Mouse (Mus musculus) hindbrain, embryonic 14.5 days (tissue): ENCODE results near the gene Cyp4f40. TPM values are rescaled to one million over a fixed set of nuclear protein-coding genes. Genes with fewer than 3 reads are reported as not detected.

Source experiments
- ATAC-seq: fragments of 200-750 bp; cut with Nextera tagmentation; 2 replicates; pipeline ENCODE4 v1.8.0; 2017; ENCODE audit warnings: moderate number of reproducible peaks, mild to moderate bottlenecking, moderate TSS enrichment, moderate library complexity; ENCODE audit not compliant: low FRiP score
- DNase-seq: peaks from one replicate; pipeline ENCODE4 v3.0.0-alpha.2; 2015; ENCODE audit warnings: low spot score
- H3K27ac ChIP-seq: fragments of 300-500 bp; sonication (generic); 2 replicates; pipeline ENCODE4 v1.5.1; 2014; ENCODE audit warnings: mild to moderate bottlenecking, moderate library complexity
- H3K27me3 ChIP-seq: fragments of 300-500 bp; sonication (generic); 2 replicates; pipeline ENCODE4 v1.6.1; 2014; ENCODE audit warnings: mild to moderate bottlenecking, low read length, mixed read lengths; ENCODE audit not compliant: control insufficient read depth, insufficient read depth
- H3K36me3 ChIP-seq: fragments of 300-500 bp; sonication (generic); replicated peaks from 2 replicates; pipeline ENCODE4 v1.6.1; 2014; ENCODE audit not compliant: control insufficient read depth, insufficient read depth
- H3K4me1 ChIP-seq: fragments of 300-500 bp; sonication (generic); replicated peaks from 2 replicates; pipeline ENCODE4 v1.6.1; 2014; ENCODE audit warnings: antibody characterized with exemption, low read length, mixed read lengths; ENCODE audit not compliant: control insufficient read depth, insufficient read depth
- H3K4me2 ChIP-seq: fragments of 300-500 bp; sonication (generic); replicated peaks from 2 replicates; pipeline ENCODE4 v1.6.1; 2014; ENCODE audit warnings: mild to moderate bottlenecking, moderate library complexity
- H3K4me3 ChIP-seq: fragments of 300-500 bp; sonication (generic); replicated peaks from 2 replicates; pipeline ENCODE4 v1.5.1; 2014; ENCODE audit warnings: mild to moderate bottlenecking, low read length
- H3K9ac ChIP-seq: fragments of 300-500 bp; sonication (generic); 2 replicates; pipeline ENCODE4 v1.6.1; 2014
- H3K9me3 ChIP-seq: fragments of 300-500 bp; sonication (generic); 2 replicates; pipeline ENCODE4 v1.6.1; 2016; ENCODE audit warnings: low read length; ENCODE audit not compliant: control insufficient read depth
- WGBS: fragments of 180-500 bp; shearing (Covaris S2); extraction: QIAGEN DNeasy Blood & Tissue Kit; methylation state at CpG from one replicate; pipeline ENCODE4 v1.1.7; 2014; 5-methylcytosine and 5-hydroxymethylcytosine counted together
- polyA plus RNA-seq: library from polyadenylated mRNA; unstranded; fragments of >200 nt; fragmentation: Nextera tagmentation; extraction: Ambion mirVana; gene quantifications from 2 replicates; pipeline ENCODE4 v1.2.1, GENCODE M21; 2014

Cyp4f40 gene
- polyA plus RNA-seq, 1 experiment from 2014 or later: not detected

GRCm38 (mm10) chr17:32634972-32635314 lies 23.8 kb upstream of the Cyp4f40 start:
- Histone ChIP-seq H3K4me2 (peak overlapping the region; percentile 64), H3K36me3 (no peaks in the 10 kb centered on the region), H3K27ac (0 out of 2 replicates have a peak overlapping the region, but pooled peaks have one; percentile 20), H3K4me3 (peak overlapping the region; percentile 39), H3K9me3 (no peaks in the 10 kb centered on the region), H3K9ac (peak overlapping the region; percentile 65), H3K27me3 (no peaks in the 10 kb centered on the region), H3K4me1 (no peaks in the 10 kb centered on the region)
- DNase-seq: peak; percentile 94
- peak; percentile 94 for ATAC-seq
- WGBS: 1% methylated on average over 17 of the region's 17 CpGs

- Histone ChIP-seq H3K4me1 (no peaks in the 10 kb centered on the region), H3K27ac (no peak overlapping the region)
Measured at GRCm38 (mm10) chr17:32636341-32636740, 22.4 kb upstream of the Cyp4f40 start.

DNA sequence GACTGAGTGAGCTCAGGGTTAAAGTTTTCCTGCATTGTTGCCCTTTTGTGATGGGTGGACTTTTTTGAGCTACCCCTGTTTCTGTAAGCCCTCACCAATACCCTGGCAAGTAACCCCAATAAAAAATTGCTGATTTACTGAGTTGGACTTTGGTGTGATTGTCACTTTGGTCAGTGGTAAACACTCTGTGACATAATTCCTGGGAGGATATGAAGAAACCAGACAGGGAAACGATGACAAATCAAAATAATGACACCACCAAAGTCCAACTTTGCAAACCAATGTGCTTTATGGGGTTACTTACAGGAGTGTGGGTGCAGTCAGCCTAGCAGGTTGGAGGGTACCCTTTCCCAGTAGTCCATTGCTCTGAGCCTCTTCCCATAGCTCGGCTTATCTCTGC lies 21.5 kb upstream of the Cyp4f40 start:
- no peaks in the 10 kb centered on the region for H3K4me1 ChIP-seq
- H3K27me3 ChIP-seq: no peaks in the 10 kb centered on the region
- DNase-seq (no peak), ATAC-seq (no peak)
- H3K27ac ChIP-seq: no peak overlapping the region
- no peak overlapping the region for H3K9ac ChIP-seq
- no peaks in the 10 kb centered on the region for H3K36me3 ChIP-seq
- no peak overlapping the region for H3K4me2 ChIP-seq
- WGBS: 90% methylated on average over 2 of the region's 2 CpGs
- no peaks in the 10 kb centered on the region for H3K9me3 ChIP-seq
- H3K4me3 ChIP-seq: no peak overlapping the region

More at GRCm38 (mm10) chr17:32636341-32636740, 22.4 kb upstream of the Cyp4f40 start:
- WGBS: 57% methylated on average over 3 of the region's 3 CpGs
- no peak overlapping the region for H3K4me3 ChIP-seq
- no peaks in the 10 kb centered on the region for H3K9me3 ChIP-seq
- H3K4me2 ChIP-seq: no peak overlapping the region
- no peaks in the 10 kb centered on the region for H3K27me3 ChIP-seq
- DNase-seq (no peak), ATAC-seq (no peak)
- no peak overlapping the region for H3K9ac ChIP-seq
- H3K36me3 ChIP-seq: no peaks in the 10 kb centered on the region

DNA sequence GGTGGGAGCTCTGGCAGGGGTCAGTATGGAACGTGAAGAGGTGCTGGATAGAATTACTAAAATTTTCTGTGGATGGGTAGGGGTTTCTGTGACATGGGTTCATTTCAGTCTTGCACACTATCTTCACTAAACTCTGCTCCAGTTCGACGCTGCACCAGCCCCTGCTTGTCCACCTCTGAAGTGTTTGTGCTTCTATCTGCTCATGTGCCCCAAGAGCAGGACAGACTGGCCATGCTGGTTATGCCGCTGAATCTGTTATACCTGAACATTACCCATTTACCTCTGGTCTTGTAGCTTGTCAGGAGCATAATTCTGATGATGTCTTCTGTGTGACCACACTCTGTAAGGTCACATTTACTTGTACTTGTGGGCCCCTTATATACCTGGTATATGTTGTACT lies 12.1 kb upstream of the Cyp4f40 start:
- H3K27ac ChIP-seq: no peak overlapping the region
- no peaks in the 10 kb centered on the region for H3K9me3 ChIP-seq
- ATAC-seq (no peak), DNase-seq (no peak)
- no peaks in the 10 kb centered on the region for H3K4me1 ChIP-seq
- WGBS: 86% methylated on average over 4 of the region's 4 CpGs
- no peak overlapping the region for H3K4me2 ChIP-seq
- no peaks in the 10 kb centered on the region for H3K36me3 ChIP-seq
- no peak overlapping the region for H3K9ac ChIP-seq
- H3K4me3 ChIP-seq: no peak overlapping the region
- no peaks in the 10 kb centered on the region for H3K27me3 ChIP-seq

DNA sequence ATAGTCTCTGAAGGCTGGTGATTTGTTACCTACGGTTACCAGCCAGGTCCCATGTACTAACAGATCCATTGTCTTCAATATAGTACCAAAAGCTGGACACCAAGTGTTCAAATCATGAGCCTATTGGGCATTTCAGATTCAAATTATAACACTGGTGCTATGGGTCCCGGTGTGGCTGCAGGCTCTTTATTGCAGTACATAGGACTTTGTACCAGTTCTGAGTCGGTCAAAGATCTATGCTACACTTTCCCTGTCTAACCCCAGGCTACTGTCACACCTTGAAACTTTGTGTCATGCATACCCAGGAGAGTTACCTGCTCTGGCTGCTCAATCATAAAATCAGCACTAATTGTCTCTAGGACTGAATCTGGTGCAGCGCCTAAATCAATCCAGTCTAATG lies 4.8 kb upstream of the Cyp4f40 start:
- WGBS: 94% methylated on average over 4 of the region's 4 CpGs

GRCm38 (mm10) chr17:32657041-32657440 lies 1.7 kb upstream of the Cyp4f40 start:
- Histone ChIP-seq H3K9ac (no peak overlapping the region), H3K36me3 (no peaks in the 10 kb centered on the region), H3K27me3 (no peaks in the 10 kb centered on the region), H3K27ac (no peak overlapping the region), H3K4me2 (no peak overlapping the region), H3K9me3 (no peaks in the 10 kb centered on the region), H3K4me3 (no peak overlapping the region), H3K4me1 (no peaks in the 10 kb centered on the region)
- DNase-seq (no peak), ATAC-seq (no peak)
- 79% methylated on average over 3 of the region's 3 CpGs for WGBS

More for the DNA sequence above, 4.8 kb upstream of the Cyp4f40 start:
- no peak for ATAC-seq
- Histone ChIP-seq H3K4me2 (no peak overlapping the region), H3K4me1 (no peaks in the 10 kb centered on the region), H3K9me3 (no peaks in the 10 kb centered on the region), H3K4me3 (no peak overlapping the region), H3K27ac (no peak overlapping the region), H3K27me3 (no peaks in the 10 kb centered on the region), H3K36me3 (no peaks in the 10 kb centered on the region), H3K9ac (no peak overlapping the region)
- DNase-seq: no peak

DNA sequence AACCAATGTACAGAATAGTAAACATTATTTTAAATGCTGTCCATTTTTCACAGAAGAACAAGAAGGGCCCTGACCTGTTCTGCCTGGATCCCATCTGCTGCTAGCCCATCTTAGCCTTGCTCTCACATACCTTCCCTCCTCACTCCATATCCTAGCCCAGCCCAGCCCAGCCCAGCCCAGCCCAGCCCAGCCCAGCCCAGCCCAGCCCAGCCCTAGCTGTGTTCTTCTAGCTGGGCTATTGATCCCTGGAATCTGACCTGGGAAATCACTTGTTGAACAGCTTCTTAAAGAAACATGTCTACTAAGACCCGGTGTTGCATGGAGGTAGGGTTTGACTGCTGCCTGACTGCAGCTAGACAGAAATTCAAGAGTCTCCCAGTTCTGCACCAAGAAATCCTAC lies 454 bp upstream of the Cyp4f40 start:
- DNase-seq (no peak), ATAC-seq (no peak)
- Histone ChIP-seq H3K27ac (no peak overlapping the region), H3K9ac (no peak overlapping the region), H3K4me2 (no peak overlapping the region), H3K36me3 (no peaks in the 10 kb centered on the region), H3K27me3 (no peaks in the 10 kb centered on the region), H3K9me3 (no peaks in the 10 kb centered on the region), H3K4me1 (no peaks in the 10 kb centered on the region), H3K4me3 (no peak overlapping the region)
- WGBS: 75% methylated on average over 1 of the region's 1 CpGs

DNA sequence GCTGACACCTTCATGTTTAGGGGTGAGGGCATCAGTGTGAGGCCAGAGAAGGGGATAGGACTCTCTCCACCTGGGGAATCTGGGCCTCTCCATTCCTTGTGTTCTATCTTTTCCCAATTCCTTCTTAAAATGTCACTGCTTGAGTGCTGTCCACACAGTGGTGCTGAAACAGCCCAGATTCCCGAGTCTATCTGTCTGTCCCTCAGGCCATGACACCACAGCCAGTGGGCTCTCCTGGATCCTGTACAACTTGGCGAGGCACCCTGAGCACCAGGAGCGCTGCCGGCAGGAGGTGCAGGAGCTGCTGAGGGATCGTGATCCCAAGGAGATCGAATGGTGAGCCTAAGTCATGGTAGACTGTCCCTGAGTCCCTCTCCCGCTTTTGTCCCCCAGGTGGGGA lies 15.3 kb downstream of the Cyp4f40 start:
- DNase-seq (no peak), ATAC-seq (no peak)
- Histone ChIP-seq H3K27ac (no peak overlapping the region), H3K27me3 (no peaks in the 10 kb centered on the region), H3K4me2 (no peak overlapping the region), H3K36me3 (no peaks in the 10 kb centered on the region), H3K4me1 (no peaks in the 10 kb centered on the region), H3K9me3 (no peaks in the 10 kb centered on the region), H3K4me3 (no peak overlapping the region), H3K9ac (no peak overlapping the region)
- 66% methylated on average over 7 of the region's 7 CpGs for WGBS

- Histone ChIP-seq H3K9ac (0 out of 2 replicates have a peak overlapping the region, but pooled peaks have one; percentile 16), H3K27ac (no peak overlapping the region), H3K9me3 (no peaks in the 10 kb centered on the region), H3K4me2 (peak overlapping the region; percentile 35), H3K36me3 (no peaks in the 10 kb centered on the region), H3K4me3 (no peak overlapping the region), H3K4me1 (no peaks in the 10 kb centered on the region), H3K27me3 (no peaks in the 10 kb centered on the region)
- no peak for ATAC-seq
- DNase-seq: peak; percentile 23
- 40% methylated on average over 21 of the region's 21 CpGs for WGBS
Measured at GRCm38 (mm10) chr17:32676040-32676635, 17.4 kb downstream of the Cyp4f40 start.

- H3K9ac ChIP-seq: no peak overlapping the region
- H3K36me3 ChIP-seq: no peaks in the 10 kb centered on the region
- 33% methylated on average over 2 of the region's 2 CpGs for WGBS
- no peak overlapping the region for H3K4me2 ChIP-seq
- no peak for ATAC-seq
- no peaks in the 10 kb centered on the region for H3K9me3 ChIP-seq
- H3K4me3 ChIP-seq: no peak overlapping the region
- H3K4me1 ChIP-seq: 0 out of 2 replicates have a peak, but pooled peaks cover 2% of the 10 kb centered on the region
- DNase-seq: peak; percentile 69
- no peaks in the 10 kb centered on the region for H3K27me3 ChIP-seq
- no peak overlapping the region for H3K27ac ChIP-seq
Measured at GRCm38 (mm10) chr17:32680404-32680803, 21.7 kb downstream of the Cyp4f40 start.
